Mouse (Mus musculus): ENCODE measurements at regions not wholly inside any gene's neighbourhood (a gene's known extent, or its start where the extent isn't known, plus 50 kb on each side); places are given as distances from the start of the nearest gene placed in this dataset.

GRCm38 (mm10) chr7:138758386-138758785 lies 87.5 kb upstream of the Ppp2r2d start:
- 29% methylated on average over 1 of the region's 1 CpGs for WGBS
- Histone ChIP-seq H3K4me3 (no peak overlapping the region), H3K27me3 (ENCODE audit: control insufficient read depth, insufficient read depth, low read length) (no peaks in the 10 kb centered on the region), H3K4me1 (ENCODE audit: control insufficient read depth, insufficient read depth, low read length) (no peaks in the 10 kb centered on the region), H3K36me3 (ENCODE audit: control insufficient read depth, insufficient read depth, low read length) (no peaks in the 10 kb centered on the region), H3K27ac (no peak overlapping the region), H3K79me2 (replicated peaks; ENCODE audit: control insufficient read depth, insufficient read depth, low read length) (no peaks in the 10 kb centered on the region), H3K9ac (ENCODE audit: low read depth, low read length) (no peak overlapping the region)
- TF ChIP-seq EP300 (IDR thresholded peaks at IDR 0.05; ENCODE audit: insufficient read depth, low read depth, low read length) (no peak), CTCF (IDR thresholded peaks at IDR 0.05) (no peak), POLR2A (IDR thresholded peaks at IDR 0.05; ENCODE audit: insufficient read depth, low read depth, low read length) (no peak)
- intact Hi-C loops (cut with DNase I), result no loop called here
- DNase-seq, result no peak

GRCm38 (mm10) chr7:138748442-138748841 lies 97.4 kb upstream of the Ppp2r2d start:
- intact Hi-C loops (cut with DNase I), result no loop called here
- no peaks in the 10 kb centered on the region for H3K79me2 ChIP-seq (replicated peaks; ENCODE audit: control insufficient read depth, insufficient read depth, low read length)
- WGBS, result 31% methylated on average over 2 of the region's 2 CpGs

GRCm38 (mm10) chr7:138746616-138747015 lies 99.3 kb upstream of the Ppp2r2d start:
- Histone ChIP-seq H3K27ac (no peak overlapping the region), H3K4me3 (no peak overlapping the region), H3K36me3 (ENCODE audit: control insufficient read depth, insufficient read depth, low read length) (no peaks in the 10 kb centered on the region), H3K79me2 (replicated peaks; ENCODE audit: control insufficient read depth, insufficient read depth, low read length) (no peaks in the 10 kb centered on the region), H3K27me3 (ENCODE audit: control insufficient read depth, insufficient read depth, low read length) (no peaks in the 10 kb centered on the region), H3K9ac (ENCODE audit: low read depth, low read length) (no peak overlapping the region), H3K4me1 (ENCODE audit: control insufficient read depth, insufficient read depth, low read length) (no peaks in the 10 kb centered on the region)
- 80% methylated on average over 8 of the region's 8 CpGs for WGBS
- intact Hi-C loops (cut with DNase I), result no loop called here
- no peak for TF ChIP-seq EP300 (IDR thresholded peaks at IDR 0.05; ENCODE audit: insufficient read depth, low read depth, low read length)
- TF ChIP-seq POLR2A (IDR thresholded peaks at IDR 0.05; ENCODE audit: insufficient read depth, low read depth, low read length), result no peak
- TF ChIP-seq CTCF (IDR thresholded peaks at IDR 0.05), result no peak
- no peak for DNase-seq

More at GRCm38 (mm10) chr7:138748442-138748841, 97.4 kb upstream of the Ppp2r2d start:
- Histone ChIP-seq H3K27me3 (ENCODE audit: control insufficient read depth, insufficient read depth, low read length) (no peaks in the 10 kb centered on the region), H3K4me3 (no peak overlapping the region), H3K4me1 (ENCODE audit: control insufficient read depth, insufficient read depth, low read length) (no peaks in the 10 kb centered on the region), H3K27ac (no peak overlapping the region), H3K9ac (ENCODE audit: low read depth, low read length) (no peak overlapping the region), H3K36me3 (ENCODE audit: control insufficient read depth, insufficient read depth, low read length) (no peaks in the 10 kb centered on the region)
- no peak for DNase-seq
- TF ChIP-seq CTCF (IDR thresholded peaks at IDR 0.05) (no peak), POLR2A (IDR thresholded peaks at IDR 0.05; ENCODE audit: insufficient read depth, low read depth, low read length) (no peak), EP300 (IDR thresholded peaks at IDR 0.05; ENCODE audit: insufficient read depth, low read depth, low read length) (no peak)

GRCm38 (mm10) chr7:138742516-138742845 lies 103.4 kb upstream of the Ppp2r2d start:
- no peak for TF ChIP-seq CTCF (IDR thresholded peaks at IDR 0.05)
- Histone ChIP-seq H3K27ac (no peak overlapping the region), H3K4me1 (ENCODE audit: control insufficient read depth, insufficient read depth, low read length) (no peaks in the 10 kb centered on the region), H3K9ac (ENCODE audit: low read depth, low read length) (no peak overlapping the region), H3K36me3 (ENCODE audit: control insufficient read depth, insufficient read depth, low read length) (no peaks in the 10 kb centered on the region), H3K79me2 (replicated peaks; ENCODE audit: control insufficient read depth, insufficient read depth, low read length) (no peaks in the 10 kb centered on the region), H3K4me3 (no peak overlapping the region), H3K27me3 (ENCODE audit: control insufficient read depth, insufficient read depth, low read length) (no peaks in the 10 kb centered on the region)
- intact Hi-C loops (cut with DNase I), result no loop called here
- DNase-seq, result no peak
- WGBS, result 80% methylated on average over 4 of the region's 4 CpGs

GRCm38 (mm10) chr7:138741816-138742515 lies 103.9 kb upstream of the Ppp2r2d start:
- H3K9ac ChIP-seq (ENCODE audit: low read depth, low read length), result no peak overlapping the region
- no peaks in the 10 kb centered on the region for H3K79me2 ChIP-seq (replicated peaks; ENCODE audit: control insufficient read depth, insufficient read depth, low read length)
- H3K27me3 ChIP-seq (ENCODE audit: control insufficient read depth, insufficient read depth, low read length), result no peaks in the 10 kb centered on the region
- intact Hi-C loops (cut with DNase I), result no loop called here
- H3K4me1 ChIP-seq (ENCODE audit: control insufficient read depth, insufficient read depth, low read length), result no peaks in the 10 kb centered on the region
- no peak for DNase-seq
- no peak overlapping the region for H3K27ac ChIP-seq
- 57% methylated on average over 7 of the region's 7 CpGs for WGBS
- TF ChIP-seq EP300 (IDR thresholded peaks at IDR 0.05; ENCODE audit: insufficient read depth, low read depth, low read length) (no peak), CTCF (IDR thresholded peaks at IDR 0.05) (no peak), POLR2A (IDR thresholded peaks at IDR 0.05; ENCODE audit: insufficient read depth, low read depth, low read length) (no peak)
- H3K36me3 ChIP-seq (ENCODE audit: control insufficient read depth, insufficient read depth, low read length), result no peaks in the 10 kb centered on the region
- no peak overlapping the region for H3K4me3 ChIP-seq

GRCm38 (mm10) chr7:138734254-138734653 lies 111.6 kb upstream of the Ppp2r2d start:
- H3K4me1 ChIP-seq (ENCODE audit: control insufficient read depth, insufficient read depth, low read length), result no peaks in the 10 kb centered on the region
- H3K27ac ChIP-seq, result no peak overlapping the region
- no peaks in the 10 kb centered on the region for H3K27me3 ChIP-seq (ENCODE audit: control insufficient read depth, insufficient read depth, low read length)
- intact Hi-C loops (cut with DNase I), result loop anchor here (1.0 kb wide), 1 partner anchor 94 kb away; no protein-coding TSS in a partner anchor
- H3K9ac ChIP-seq (ENCODE audit: low read depth, low read length), result no peak overlapping the region
- no peak overlapping the region for H3K4me3 ChIP-seq
- H3K36me3 ChIP-seq (ENCODE audit: control insufficient read depth, insufficient read depth, low read length), result no peaks in the 10 kb centered on the region
- WGBS, result 19% methylated on average over 4 of the region's 4 CpGs
- no peak for TF ChIP-seq EP300 (IDR thresholded peaks at IDR 0.05; ENCODE audit: insufficient read depth, low read depth, low read length)
- peak; percentile 70 for TF ChIP-seq CTCF (IDR thresholded peaks at IDR 0.05)
- no peaks in the 10 kb centered on the region for H3K79me2 ChIP-seq (replicated peaks; ENCODE audit: control insufficient read depth, insufficient read depth, low read length)
- DNase-seq, result peak; percentile 10 to 42

Measured in heart, adult 2 months (tissue).